In genomic region chr14:25472981-25473649, GRCm38 (mm10) we compare ENCODE assay signal across 8 mouse cellular contexts. TPM values are rescaled to one million over a fixed set of nuclear protein-coding genes. Genes with fewer than 3 reads are reported as not detected.
A peak's percentile ranks its signal among the peaks of the same experiment; 100 is the strongest.
DNase-seq lines count a peak whose midpoint lies in the region; ATAC-seq and TF ChIP-seq lines count a peak whose summit lies in the region.

No protein-coding gene starts in this region.

- no peaks in the 10 kb centered on the region for H3K27me3 ChIP-seq in forebrain, embryonic 10.5 days (ENCODE audit: poor library complexity, severe bottlenecking)
- no peaks in the 10 kb centered on the region for H3K27me3 ChIP-seq in forebrain, postnatal 0 days (ENCODE audit: insufficient read depth, low read length)
- H3K27me3 ChIP-seq in intestine, embryonic 14.5 days (replicated peaks; ENCODE audit: control insufficient read depth, insufficient read depth, low read length) = no peaks in the 10 kb centered on the region
- H3K27me3 ChIP-seq in liver, embryonic 16.5 days (ENCODE audit: control insufficient read depth, insufficient read depth, low read depth, low read length) = no peaks in the 10 kb centered on the region

- H3K4me2 ChIP-seq in forebrain, postnatal 0 days (ENCODE audit: low read depth) = no peak overlapping the region
- no peak overlapping the region for H3K4me2 ChIP-seq in intestine, embryonic 14.5 days (ENCODE audit: low read length)
- H3K4me2 ChIP-seq in liver, embryonic 16.5 days (ENCODE audit: low read depth, low read length) = no peak overlapping the region

- DNase-seq in forebrain, embryonic 10.5 days (ENCODE audit: extremely low spot score, low spot score) = no peak
- no peak for DNase-seq in forebrain, postnatal 0 days
- DNase-seq in intestine, embryonic 14.5 days (ENCODE audit: low spot score) = no peak
- no peak for DNase-seq in embryo, embryonic 9.5 days (ENCODE audit: extremely low spot score)
- no peak for DNase-seq in retina, embryonic 14.5 days (ENCODE audit: low spot score)

- H3K27ac ChIP-seq in forebrain, embryonic 10.5 days = peak overlapping the region; percentile 48
- no peak overlapping the region for H3K27ac ChIP-seq in forebrain, postnatal 0 days (ENCODE audit: low read depth, low read length)
- H3K27ac ChIP-seq in embryonic fibroblast, embryonic 13.5 days (ENCODE audit: insufficient read depth, low read length) = peak overlapping the region; percentile 79; the same call in 1 of the 2 replicates
- peak overlapping the region; percentile 27; the same call in 1 of the 2 replicates for H3K27ac ChIP-seq in intestine, embryonic 14.5 days (ENCODE audit: low read depth)
- peak overlapping the region; percentile 67 for H3K27ac ChIP-seq in liver, embryonic 16.5 days (ENCODE audit: low read length)

- H3K9me3 ChIP-seq in forebrain, embryonic 10.5 days = no peaks in the 10 kb centered on the region
- no peaks in the 10 kb centered on the region for H3K9me3 ChIP-seq in forebrain, postnatal 0 days (ENCODE audit: low read length)
- no peaks in the 10 kb centered on the region for H3K9me3 ChIP-seq in intestine, embryonic 14.5 days (ENCODE audit: control insufficient read depth, low read length)
- H3K9me3 ChIP-seq in liver, embryonic 16.5 days (replicated peaks; ENCODE audit: control insufficient read depth, low read length) = no peaks in the 10 kb centered on the region

- H3K4me3 ChIP-seq in forebrain, embryonic 10.5 days = no peak overlapping the region
- H3K4me3 ChIP-seq in forebrain, postnatal 0 days (ENCODE audit: low read depth, low read length) = no peak overlapping the region
- no peak overlapping the region for H3K4me3 ChIP-seq in embryonic fibroblast, embryonic 13.5 days (ENCODE audit: insufficient read depth, low read length)
- H3K4me3 ChIP-seq in intestine, embryonic 14.5 days (ENCODE audit: low read depth, low read length) = no peak overlapping the region
- no peak overlapping the region for H3K4me3 ChIP-seq in liver, embryonic 16.5 days (ENCODE audit: low read depth, low read length)

- peaks cover 100% of the 10 kb centered on the region for H3K4me1 ChIP-seq in forebrain, embryonic 10.5 days
- peaks cover 16% of the 10 kb centered on the region for H3K4me1 ChIP-seq in forebrain, postnatal 0 days (ENCODE audit: insufficient read depth)
- H3K4me1 ChIP-seq in embryonic fibroblast, embryonic 13.5 days (ENCODE audit: control insufficient read depth, insufficient read depth, low read length) = peaks cover 44% of the 10 kb centered on the region
- H3K4me1 ChIP-seq in intestine, embryonic 14.5 days (replicated peaks; ENCODE audit: control insufficient read depth, insufficient read depth, low read length) = peaks cover 57% of the 10 kb centered on the region
- H3K4me1 ChIP-seq in liver, embryonic 16.5 days (ENCODE audit: control insufficient read depth, low read depth, low read length) = peaks cover 54% of the 10 kb centered on the region

- no peak for TF ChIP-seq POLR2A in embryonic fibroblast, embryonic 13.5 days (IDR thresholded peaks at IDR 0.05; ENCODE audit: low read depth, low read length)

- WGBS in forebrain, embryonic 10.5 days = 62% methylated on average over 6 of the region's 6 CpGs
- WGBS in forebrain, postnatal 0 days = 57% methylated on average over 6 of the region's 6 CpGs
- WGBS in intestine, embryonic 14.5 days = 53% methylated on average over 6 of the region's 6 CpGs
- WGBS in liver, embryonic 16.5 days (ENCODE audit: insufficient replicate concordance) = 28% methylated on average over 6 of the region's 6 CpGs

- H3K9ac ChIP-seq in forebrain, postnatal 0 days = no peak overlapping the region
- no peak overlapping the region for H3K9ac ChIP-seq in intestine, embryonic 14.5 days (ENCODE audit: low read length)
- no peak overlapping the region for H3K9ac ChIP-seq in liver, embryonic 16.5 days (ENCODE audit: low read depth, low read length)

- ATAC-seq in forebrain, postnatal 0 days = no peak
- ATAC-seq in intestine, embryonic 14.5 days (replicated peaks; ENCODE audit: low FRiP score, low TSS enrichment, low read depth) = no peak
- ATAC-seq in liver, embryonic 16.5 days (ENCODE audit: low read depth) = peak; percentile 49
- ATAC-seq in neutrophil, adult 5-6 weeks (ENCODE audit: extremely low read depth, insufficient number of reproducible peaks, low FRiP score, poor library complexity, severe bottlenecking) = peak; percentile 47

- peaks cover 21% of the 10 kb centered on the region for H3K36me3 ChIP-seq in forebrain, embryonic 10.5 days (replicated peaks)
- no peaks in the 10 kb centered on the region for H3K36me3 ChIP-seq in forebrain, postnatal 0 days (ENCODE audit: insufficient read depth)
- H3K36me3 ChIP-seq in intestine, embryonic 14.5 days (ENCODE audit: control insufficient read depth, insufficient read depth, low read length) = no peaks in the 10 kb centered on the region
- H3K36me3 ChIP-seq in liver, embryonic 16.5 days (ENCODE audit: control insufficient read depth, insufficient read depth) = no peaks in the 10 kb centered on the region

- TF ChIP-seq CTCF in forebrain, postnatal 0 days (IDR thresholded peaks at IDR 0.05; ENCODE audit: low read depth) = no peak
- TF ChIP-seq CTCF in embryonic fibroblast, embryonic 13.5 days (IDR thresholded peaks at IDR 0.05; ENCODE audit: borderline replicate concordance, insufficient read depth, low read length) = no peak

RNA-seq across cellular contexts. Expression of gene Zmiz1, which starts 14.1 kb away (rescaled TPM):
- 38.8 and 42.5 TPM in 2 replicates for polyA plus RNA-seq in forebrain, embryonic 10.5 days (2016; fragmentation: Nextera tagmentation; extraction: Ambion mirVana)
- total RNA-seq in forebrain, postnatal 0 days (2014; rRNA removed) = 48.5 and 75.6 TPM in 2 replicates
- polyA plus RNA-seq in forebrain, postnatal 0 days (2015; fragmentation: Nextera tagmentation; extraction: Ambion mirVana) = 27.7 and 38.0 TPM in 2 replicates
- polyA plus RNA-seq in embryonic fibroblast, embryonic 13.5 days (2011; ENCODE audit: insufficient read length, low read depth, missing spikeins) = 61.9 and 73.9 TPM in 2 replicates
- polyA plus RNA-seq in intestine, embryonic 14.5 days (2014; fragmentation: Nextera tagmentation; extraction: Ambion mirVana) = 37.4 and 39.0 TPM in 2 replicates
- polyA plus RNA-seq in liver, embryonic 16.5 days (2015; fragmentation: Nextera tagmentation; extraction: Ambion mirVana) = 4.1 and 6.1 TPM in 2 replicates
- total RNA-seq in neutrophil, adult 5-6 weeks (2017) = 18.7 and 21.6 TPM in 2 replicates

Comparison
In these comparisons a context has a peak if more than half of its experiments do, and no peak if none do; other contexts are left out.
1. ATAC-seq: peak in liver, embryonic 16.5 days (single experiment) and neutrophil, adult 5-6 weeks (single experiment); none in forebrain, postnatal 0 days (single experiment) and intestine, embryonic 14.5 days (single experiment).